20 mouse cellular contexts compared by ENCODE assay signal in the genomic region with DNA sequence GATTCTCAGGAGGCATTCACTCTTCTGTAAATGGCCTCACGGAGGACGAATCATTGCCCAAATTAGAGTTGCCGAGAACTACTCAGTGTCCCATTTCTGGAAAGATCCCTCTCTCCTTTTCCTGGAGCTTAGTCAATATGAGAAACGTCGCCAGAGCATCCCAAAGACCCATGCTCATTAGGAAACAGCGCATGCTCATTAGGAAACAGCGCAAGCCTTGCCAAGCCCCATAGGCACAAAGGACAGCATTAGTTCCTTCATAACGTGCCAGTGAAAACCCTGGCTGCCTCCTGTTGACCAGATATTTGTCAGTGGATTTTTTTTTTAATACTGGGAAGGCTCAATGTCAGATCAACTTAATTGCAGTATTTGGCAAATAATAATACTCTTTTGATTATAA.
DNase-seq lines count a peak whose midpoint lies in the region; ATAC-seq and TF ChIP-seq lines count a peak whose summit lies in the region.
"Had no signal": no experiment of that assay in that cellular context is flagged by ENCODE, and none has a peak within 500 bp of the region (broad histone marks: within the 10 kb centered on the region; RNA-seq: fewer than 3 reads in every experiment).

No protein-coding gene starts in this region.

- no peak overlapping the region for H3K27ac ChIP-seq in forebrain, embryonic 15.5 days (replicated peaks)
- H3K27ac ChIP-seq in forebrain, embryonic 11.5 days (ENCODE audit: low read depth, low read length) = no peak overlapping the region
- H3K27ac ChIP-seq in midbrain, postnatal 0 days (ENCODE audit: low read depth, low read length) = no peak overlapping the region
- no peak overlapping the region for H3K27ac ChIP-seq in midbrain, embryonic 10.5 days (replicated peaks)
- H3K27ac ChIP-seq: embryonic facial prominence, embryonic 12.5 days; heart, adult 2 months; intestine, embryonic 15.5 days; left cerebral cortex, adult 2 months; limb, embryonic 10.5 days had no signal

- DNase-seq in forebrain, embryonic 11.5 days (ENCODE audit: low spot score) = no peak
- DNase-seq in midbrain, postnatal 0 days (ENCODE audit: low spot score) = peak; percentile 78
- no peak for DNase-seq in midbrain, embryonic 10.5 days (ENCODE audit: low spot score)
- DNase-seq in brain, embryonic 18.5 days (ENCODE audit: low read depth, low spot score) = peak; percentile 12
- DNase-seq in retina, postnatal 1 day = peak; percentile 67
- DNase-seq in adrenal gland, adult 2 months = no peak
- DNase-seq: adrenal gland, postnatal 10 days; cerebellum, adult 11-12 months; gastrocnemius, postnatal 14 days; heart, adult 2 months; heart, postnatal 36 days; kidney, postnatal 36 days; liver, postnatal 0 days; lung, postnatal 10 days; thymus, postnatal 14 days had no signal

- H3K9me3 ChIP-seq in forebrain, embryonic 15.5 days = no peaks in the 10 kb centered on the region
- H3K9me3 ChIP-seq in forebrain, embryonic 11.5 days (ENCODE audit: control insufficient read depth, low read length) = no peaks in the 10 kb centered on the region
- H3K9me3 ChIP-seq in midbrain, postnatal 0 days (ENCODE audit: low read length) = no peaks in the 10 kb centered on the region
- no peaks in the 10 kb centered on the region for H3K9me3 ChIP-seq in midbrain, embryonic 10.5 days (replicated peaks)
- H3K9me3 ChIP-seq: embryonic facial prominence, embryonic 12.5 days; intestine, embryonic 15.5 days; limb, embryonic 10.5 days had no signal

- H3K4me2 ChIP-seq in forebrain, embryonic 15.5 days (replicated peaks) = peak overlapping the region; percentile 22; the same call in 1 of the 2 replicates
- H3K4me2 ChIP-seq in forebrain, embryonic 11.5 days (ENCODE audit: low read depth, low read length, severe bottlenecking) = no peak overlapping the region
- H3K4me2 ChIP-seq in midbrain, postnatal 0 days (ENCODE audit: low read depth, low read length, poor library complexity, severe bottlenecking) = no peak overlapping the region
- H3K4me2 ChIP-seq: embryonic facial prominence, embryonic 12.5 days; intestine, embryonic 15.5 days had no signal

- H3K36me3 ChIP-seq in forebrain, embryonic 15.5 days = no peaks in the 10 kb centered on the region
- no peaks in the 10 kb centered on the region for H3K36me3 ChIP-seq in forebrain, embryonic 11.5 days (ENCODE audit: control insufficient read depth, insufficient read depth, low read length)
- no peaks in the 10 kb centered on the region for H3K36me3 ChIP-seq in midbrain, postnatal 0 days (ENCODE audit: insufficient read depth, low read length)
- no peaks in the 10 kb centered on the region for H3K36me3 ChIP-seq in midbrain, embryonic 10.5 days
- H3K36me3 ChIP-seq: embryonic facial prominence, embryonic 12.5 days; intestine, embryonic 15.5 days; limb, embryonic 10.5 days had no signal

- H3K4me3 ChIP-seq in forebrain, embryonic 15.5 days = no peak overlapping the region
- no peak overlapping the region for H3K4me3 ChIP-seq in forebrain, embryonic 11.5 days (ENCODE audit: low read depth, low read length)
- H3K4me3 ChIP-seq in midbrain, postnatal 0 days (ENCODE audit: low read depth, low read length) = no peak overlapping the region
- no peak overlapping the region for H3K4me3 ChIP-seq in midbrain, embryonic 10.5 days
- H3K4me3 ChIP-seq: embryonic facial prominence, embryonic 12.5 days; heart, adult 2 months; intestine, embryonic 15.5 days; left cerebral cortex, adult 2 months; limb, embryonic 10.5 days had no signal

- H3K9ac ChIP-seq in forebrain, embryonic 15.5 days (replicated peaks) = no peak overlapping the region
- H3K9ac ChIP-seq in forebrain, embryonic 11.5 days (ENCODE audit: low read length) = no peak overlapping the region
- H3K9ac ChIP-seq in midbrain, postnatal 0 days (replicated peaks; ENCODE audit: low read length, poor library complexity, severe bottlenecking) = no peak overlapping the region
- H3K9ac ChIP-seq: embryonic facial prominence, embryonic 12.5 days; intestine, embryonic 15.5 days; liver, postnatal 0 days had no signal

- H3K27me3 ChIP-seq in forebrain, embryonic 15.5 days = no peaks in the 10 kb centered on the region
- H3K27me3 ChIP-seq in forebrain, embryonic 11.5 days (ENCODE audit: control insufficient read depth, insufficient read depth, low read length) = no peaks in the 10 kb centered on the region
- no peaks in the 10 kb centered on the region for H3K27me3 ChIP-seq in midbrain, postnatal 0 days (ENCODE audit: insufficient read depth, low read length)
- H3K27me3 ChIP-seq in midbrain, embryonic 10.5 days (ENCODE audit: low read depth, poor library complexity, severe bottlenecking) = peaks cover 27% of the 10 kb centered on the region
- H3K27me3 ChIP-seq: embryonic facial prominence, embryonic 12.5 days; intestine, embryonic 15.5 days had no signal

- 35% methylated on average over 8 of the region's 8 CpGs for WGBS in forebrain, embryonic 15.5 days
- WGBS in forebrain, embryonic 11.5 days = 67% methylated on average over 8 of the region's 8 CpGs
- 58% methylated on average over 8 of the region's 8 CpGs for WGBS in midbrain, postnatal 0 days
- WGBS in midbrain, embryonic 10.5 days = 84% methylated on average over 8 of the region's 8 CpGs

- no peak for TF ChIP-seq CTCF in midbrain, postnatal 0 days (IDR thresholded peaks at IDR 0.05)

- peak; percentile 85 for ATAC-seq in forebrain, embryonic 15.5 days (replicated peaks)
- no peak for ATAC-seq in forebrain, embryonic 11.5 days (replicated peaks; ENCODE audit: low FRiP score)
- no peak for ATAC-seq in midbrain, postnatal 0 days (ENCODE audit: low FRiP score)
- ATAC-seq: intestine, embryonic 15.5 days; liver, postnatal 0 days had no signal

- no peaks in the 10 kb centered on the region for H3K4me1 ChIP-seq in forebrain, embryonic 15.5 days
- no peaks in the 10 kb centered on the region for H3K4me1 ChIP-seq in forebrain, embryonic 11.5 days (replicated peaks; ENCODE audit: control insufficient read depth, insufficient read depth, low read length)
- no peaks in the 10 kb centered on the region for H3K4me1 ChIP-seq in midbrain, postnatal 0 days (ENCODE audit: insufficient read depth, low read length)
- H3K4me1 ChIP-seq in midbrain, embryonic 10.5 days = peaks cover 9% of the 10 kb centered on the region
- H3K4me1 ChIP-seq: embryonic facial prominence, embryonic 12.5 days; intestine, embryonic 15.5 days; limb, embryonic 10.5 days had no signal

Comparison
In these comparisons a context has a peak if more than half of its experiments do, and no peak if none do; other contexts are left out.
1. DNase-seq: peak in midbrain, postnatal 0 days (single experiment), brain, embryonic 18.5 days (single experiment) and retina, postnatal 1 day (single experiment); none in forebrain, embryonic 11.5 days (single experiment), midbrain, embryonic 10.5 days (single experiment) and adrenal gland, adult 2 months (single experiment).